Mouse (Mus musculus): ENCODE measurements at regions not wholly inside any gene's neighbourhood (a gene's known extent, or its start where the extent isn't known, plus 50 kb on each side); places are given as distances from the start of the nearest gene placed in this dataset.

GRCm38 (mm10) chr2:133462378-133462777 lies 89.6 kb upstream of the Bmp2 start:
- no peaks in the 10 kb centered on the region for H3K4me1 ChIP-seq (ENCODE audit: control insufficient read depth)
- no peaks in the 10 kb centered on the region for H3K9me3 ChIP-seq (ENCODE audit: control insufficient read depth, low read length)
- no peaks in the 10 kb centered on the region for H3K36me3 ChIP-seq (ENCODE audit: control insufficient read depth)
- H3K27me3 ChIP-seq (ENCODE audit: control insufficient read depth): no peaks in the 10 kb centered on the region
- TF ChIP-seq GATA1 (IDR thresholded peaks at IDR 0.05; ENCODE audit: low read length) (no peak), TAL1 (IDR thresholded peaks at IDR 0.05; ENCODE audit: low read length) (no peak)
- no peak overlapping the region for H3K4me3 ChIP-seq (replicated peaks)

GRCm38 (mm10) chr2:133467170-133468168 lies 84.5 kb upstream of the Bmp2 start:
- TF ChIP-seq TAL1 (IDR thresholded peaks at IDR 0.05; ENCODE audit: low read length): no peak
- TF ChIP-seq GATA1 (IDR thresholded peaks at IDR 0.05; ENCODE audit: low read length): no peak
- no peaks in the 10 kb centered on the region for H3K36me3 ChIP-seq (ENCODE audit: control insufficient read depth)
- no peaks in the 10 kb centered on the region for H3K27me3 ChIP-seq (ENCODE audit: control insufficient read depth)
- no peaks in the 10 kb centered on the region for H3K4me1 ChIP-seq (ENCODE audit: control insufficient read depth)
- H3K9me3 ChIP-seq (ENCODE audit: control insufficient read depth, low read length): no peaks in the 10 kb centered on the region
- no peak overlapping the region for H3K4me3 ChIP-seq (replicated peaks)

GRCm38 (mm10) chr2:133472966-133473744 lies 78.8 kb upstream of the Bmp2 start:
- H3K9me3 ChIP-seq (ENCODE audit: control insufficient read depth, low read length): no peaks in the 10 kb centered on the region
- H3K36me3 ChIP-seq (ENCODE audit: control insufficient read depth): no peaks in the 10 kb centered on the region
- no peak for TF ChIP-seq TAL1 (IDR thresholded peaks at IDR 0.05; ENCODE audit: low read length)
- TF ChIP-seq GATA1 (IDR thresholded peaks at IDR 0.05; ENCODE audit: low read length): no peak
- no peaks in the 10 kb centered on the region for H3K27me3 ChIP-seq (ENCODE audit: control insufficient read depth)
- no peak overlapping the region for H3K4me3 ChIP-seq (replicated peaks)
- H3K4me1 ChIP-seq (ENCODE audit: control insufficient read depth): no peaks in the 10 kb centered on the region

GRCm38 (mm10) chr2:133474174-133474573 lies 77.8 kb upstream of the Bmp2 start:
- Histone ChIP-seq H3K9me3 (ENCODE audit: control insufficient read depth, low read length) (no peaks in the 10 kb centered on the region), H3K27me3 (ENCODE audit: control insufficient read depth) (no peaks in the 10 kb centered on the region), H3K4me3 (replicated peaks) (no peak overlapping the region), H3K36me3 (ENCODE audit: control insufficient read depth) (no peaks in the 10 kb centered on the region), H3K4me1 (ENCODE audit: control insufficient read depth) (no peaks in the 10 kb centered on the region)
- TF ChIP-seq GATA1 (IDR thresholded peaks at IDR 0.05; ENCODE audit: low read length) (no peak), TAL1 (IDR thresholded peaks at IDR 0.05; ENCODE audit: low read length) (no peak)

GRCm38 (mm10) chr2:133480870-133481269 lies 71.1 kb upstream of the Bmp2 start:
- H3K9me3 ChIP-seq (ENCODE audit: control insufficient read depth, low read length): no peaks in the 10 kb centered on the region
- no peaks in the 10 kb centered on the region for H3K36me3 ChIP-seq (ENCODE audit: control insufficient read depth)
- H3K4me3 ChIP-seq (replicated peaks): no peak overlapping the region
- H3K27me3 ChIP-seq (ENCODE audit: control insufficient read depth): no peaks in the 10 kb centered on the region
- TF ChIP-seq GATA1 (IDR thresholded peaks at IDR 0.05; ENCODE audit: low read length) (no peak), TAL1 (IDR thresholded peaks at IDR 0.05; ENCODE audit: low read length) (no peak)
- H3K4me1 ChIP-seq (ENCODE audit: control insufficient read depth): no peaks in the 10 kb centered on the region

- H3K4me3 ChIP-seq (replicated peaks): no peak overlapping the region
- H3K36me3 ChIP-seq (ENCODE audit: control insufficient read depth): no peaks in the 10 kb centered on the region
- no peaks in the 10 kb centered on the region for H3K4me1 ChIP-seq (ENCODE audit: control insufficient read depth)
- no peak for TF ChIP-seq GATA1 (IDR thresholded peaks at IDR 0.05; ENCODE audit: low read length)
- TF ChIP-seq TAL1 (IDR thresholded peaks at IDR 0.05; ENCODE audit: low read length): no peak
- H3K9me3 ChIP-seq (ENCODE audit: control insufficient read depth, low read length): no peaks in the 10 kb centered on the region
- H3K27me3 ChIP-seq (ENCODE audit: control insufficient read depth): no peaks in the 10 kb centered on the region
Measured at GRCm38 (mm10) chr2:133481305-133481704, 70.7 kb upstream of the Bmp2 start.

GRCm38 (mm10) chr2:133481785-133482184 lies 70.2 kb upstream of the Bmp2 start:
- Histone ChIP-seq H3K4me1 (ENCODE audit: control insufficient read depth) (no peaks in the 10 kb centered on the region), H3K9me3 (ENCODE audit: control insufficient read depth, low read length) (no peaks in the 10 kb centered on the region), H3K27me3 (ENCODE audit: control insufficient read depth) (no peaks in the 10 kb centered on the region), H3K4me3 (replicated peaks) (no peak overlapping the region), H3K36me3 (ENCODE audit: control insufficient read depth) (no peaks in the 10 kb centered on the region)
- no peak for TF ChIP-seq TAL1 (IDR thresholded peaks at IDR 0.05; ENCODE audit: low read length)
- TF ChIP-seq GATA1 (IDR thresholded peaks at IDR 0.05; ENCODE audit: low read length): no peak

GRCm38 (mm10) chr2:133495443-133495842 lies 56.5 kb upstream of the Bmp2 start:
- Histone ChIP-seq H3K27me3 (ENCODE audit: control insufficient read depth) (no peaks in the 10 kb centered on the region), H3K4me1 (ENCODE audit: control insufficient read depth) (no peaks in the 10 kb centered on the region), H3K36me3 (ENCODE audit: control insufficient read depth) (no peaks in the 10 kb centered on the region), H3K9me3 (ENCODE audit: control insufficient read depth, low read length) (no peaks in the 10 kb centered on the region), H3K4me3 (replicated peaks) (no peak overlapping the region)
- no peak for TF ChIP-seq GATA1 (IDR thresholded peaks at IDR 0.05; ENCODE audit: low read length)
- TF ChIP-seq TAL1 (IDR thresholded peaks at IDR 0.05; ENCODE audit: low read length): no peak

GRCm38 (mm10) chr2:133496389-133496788 lies 55.6 kb upstream of the Bmp2 start:
- no peak overlapping the region for H3K4me3 ChIP-seq (replicated peaks)
- TF ChIP-seq GATA1 (IDR thresholded peaks at IDR 0.05; ENCODE audit: low read length) (no peak), TAL1 (IDR thresholded peaks at IDR 0.05; ENCODE audit: low read length) (no peak)
- H3K27me3 ChIP-seq (ENCODE audit: control insufficient read depth): no peaks in the 10 kb centered on the region
- no peaks in the 10 kb centered on the region for H3K4me1 ChIP-seq (ENCODE audit: control insufficient read depth)
- H3K36me3 ChIP-seq (ENCODE audit: control insufficient read depth): no peaks in the 10 kb centered on the region
- H3K9me3 ChIP-seq (ENCODE audit: control insufficient read depth, low read length): no peaks in the 10 kb centered on the region

All from erythroblast, embryonic 14.5 days (primary cell).